Mouse (Mus musculus) testis, postnatal 10 days (tissue): ENCODE data around the gene Lyg1.

ENCODE experiments used
- DNase-seq: peaks from one replicate; pipeline ENCODE4 v3.0.0; 2021; ENCODE audit warnings: low spot score

Lyg1 gene

DNA sequence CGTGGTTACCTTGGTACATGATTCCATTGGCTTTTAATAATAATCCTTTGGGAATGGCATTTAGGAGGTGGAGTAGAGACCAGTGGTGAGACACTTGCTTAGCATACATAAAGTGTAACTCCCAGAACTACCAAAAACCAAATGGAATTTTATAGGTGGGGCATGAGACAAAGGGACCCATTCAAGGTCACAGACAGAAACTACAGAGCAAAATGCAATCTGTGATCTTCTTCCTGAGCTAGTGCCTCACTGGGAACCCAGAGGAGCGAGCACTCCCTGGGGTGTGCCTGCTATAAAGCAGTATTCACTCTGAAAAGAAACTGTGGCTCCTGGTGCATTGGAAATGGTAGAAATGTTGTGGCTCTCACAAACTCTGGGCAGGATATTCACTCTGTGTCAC is 8.7 kb downstream of the Lyg1 start:
- no peak for DNase-seq

DNA sequence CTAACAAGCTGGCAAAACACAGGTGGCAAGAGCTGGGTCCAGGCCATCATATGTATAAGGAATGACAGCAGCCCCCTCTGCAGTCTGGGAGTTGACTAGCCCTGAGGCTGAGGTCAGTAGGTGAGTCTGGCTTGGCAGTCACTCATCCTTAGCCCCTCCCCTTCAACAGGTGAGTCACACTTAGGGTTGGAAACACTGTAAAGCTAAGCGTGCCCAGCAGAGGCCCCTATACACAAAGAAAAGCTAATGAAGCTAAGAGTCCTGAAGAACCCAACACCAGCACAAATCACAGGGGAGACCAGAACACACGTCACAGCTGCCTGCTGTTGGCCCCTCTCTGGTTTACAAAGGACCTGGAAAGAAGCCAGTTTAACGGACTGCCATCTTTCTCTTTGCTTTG is 25.8 kb downstream of the Lyg1 start:
- DNase-seq = peak; percentile 44

DNA sequence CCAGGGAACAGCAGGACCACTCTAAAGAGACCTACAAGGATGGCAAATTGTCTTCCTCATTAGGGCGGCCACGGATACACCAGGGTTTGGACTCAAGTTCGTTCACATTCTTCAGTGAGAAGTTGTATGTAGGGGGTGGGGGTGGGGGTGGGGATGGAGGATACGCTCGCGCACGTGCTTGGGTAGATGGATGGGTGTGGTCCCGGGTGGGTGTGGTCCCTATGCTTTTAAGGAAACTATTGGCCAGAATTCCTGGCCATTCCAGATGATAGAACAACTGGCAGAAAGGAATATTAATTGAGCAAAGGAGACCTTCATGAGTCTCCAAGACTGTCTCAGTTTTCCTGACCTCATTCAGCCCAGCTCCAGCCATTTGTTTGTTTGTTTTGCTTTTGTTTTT is 31.6 kb downstream of the Lyg1 start:
- peak; percentile 12 for DNase-seq

DNA sequence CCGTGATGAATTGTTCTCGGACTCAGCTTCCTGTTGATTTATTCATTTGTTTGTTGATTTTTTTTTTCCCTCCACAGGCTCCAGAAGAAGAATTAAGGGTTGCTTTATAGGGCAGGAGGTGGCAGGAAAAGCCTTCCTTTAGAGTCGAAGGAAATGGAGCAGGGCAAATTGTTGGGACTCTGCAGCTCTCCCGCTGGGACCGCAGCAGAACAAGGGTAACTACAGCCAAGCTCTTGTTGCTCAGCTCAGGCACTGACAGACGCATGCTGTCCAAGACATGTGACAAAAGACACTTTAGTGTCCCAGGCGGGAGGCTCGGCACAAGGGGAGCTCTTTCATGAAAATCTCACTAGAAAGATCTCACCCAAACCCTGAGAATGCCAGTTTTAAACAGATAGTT is 35.0 kb downstream of the Lyg1 start:
- DNase-seq = peak; percentile 27

DNA sequence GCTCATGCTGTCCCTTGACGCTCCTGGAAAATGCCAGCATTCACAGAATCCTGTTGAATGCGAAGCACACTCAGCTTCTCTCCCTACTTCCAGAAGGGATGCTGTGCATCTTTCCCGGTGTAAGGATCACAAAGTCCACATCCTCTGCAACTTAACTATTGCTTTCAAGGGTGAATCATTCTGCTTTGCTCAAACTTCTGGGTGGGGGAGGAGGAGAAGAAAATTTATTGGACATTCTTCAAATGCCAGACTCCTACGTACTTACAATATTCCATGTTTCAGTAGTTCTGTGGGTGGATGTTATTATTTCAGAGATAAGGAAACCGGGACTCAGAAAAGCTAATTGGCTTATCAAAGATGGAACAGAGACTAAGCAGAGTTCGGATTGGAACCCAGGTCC is 39.5 kb downstream of the Lyg1 start:
- DNase-seq = no peak

DNA sequence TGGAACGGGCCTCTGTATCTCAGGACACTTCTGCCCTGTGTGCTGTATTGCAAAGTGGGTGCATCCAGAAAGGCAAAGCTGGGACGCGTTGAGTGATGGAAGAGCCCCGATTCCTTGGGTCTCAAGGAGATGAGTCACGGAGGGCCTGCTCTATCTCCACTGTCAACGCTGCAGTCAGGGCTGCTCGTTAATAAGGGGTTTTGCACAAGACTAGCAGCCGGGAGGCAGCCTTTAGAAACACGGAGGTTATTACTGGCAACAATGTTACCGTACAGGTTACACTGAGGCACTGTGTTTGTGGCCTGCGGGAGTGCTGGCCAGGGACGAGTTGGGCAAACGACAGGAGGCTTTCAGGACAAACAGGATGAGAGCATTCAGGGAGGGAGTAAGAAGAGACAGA is 39.9 kb downstream of the Lyg1 start:
- peak; percentile 49 for DNase-seq

DNA sequence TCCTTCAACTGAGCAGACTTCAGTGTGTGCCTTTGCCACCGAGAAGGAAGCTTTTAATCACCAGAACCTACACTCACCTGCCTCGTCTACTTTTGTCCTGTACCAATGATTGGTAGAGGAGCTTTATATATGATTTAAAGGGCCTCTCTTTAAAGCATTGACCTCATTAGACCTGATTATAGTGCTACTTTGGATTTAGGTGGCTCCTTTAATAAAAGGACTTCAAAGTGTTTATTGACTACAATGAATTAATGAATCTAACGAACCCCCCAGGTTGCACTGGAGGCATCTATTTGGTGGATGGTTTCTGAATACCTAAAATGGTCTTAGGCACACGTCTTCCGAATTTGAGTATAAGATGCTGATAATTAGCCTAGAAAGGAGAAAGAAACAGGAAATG is 41.2 kb downstream of the Lyg1 start, which contains the start of gene Lyg2:
Gene Lyg2, minus strand, starts transcription at position 101 of the 400 bp plus-strand sequence.
- DNase-seq = no peak

DNA sequence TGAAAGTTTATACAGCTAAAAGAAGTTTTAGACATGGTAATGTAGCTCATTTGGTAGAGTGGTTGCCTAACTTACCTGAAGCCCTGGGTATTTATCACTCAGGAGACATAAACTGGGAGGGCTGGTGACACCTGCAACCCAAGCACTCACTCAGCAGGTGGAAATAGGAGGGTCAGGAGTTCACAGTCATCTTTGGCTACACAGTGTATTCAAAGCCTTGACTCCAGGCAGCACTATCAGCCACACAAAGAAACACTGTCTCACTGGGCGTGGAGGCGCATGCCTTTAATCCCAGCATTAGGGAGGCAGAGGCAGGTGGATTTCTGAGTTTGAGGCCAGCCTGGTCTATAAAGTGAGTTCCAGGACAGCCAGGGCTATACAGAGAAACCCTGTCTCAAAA is 44.8 kb downstream of the Lyg1 start:
- no peak for DNase-seq

DNA sequence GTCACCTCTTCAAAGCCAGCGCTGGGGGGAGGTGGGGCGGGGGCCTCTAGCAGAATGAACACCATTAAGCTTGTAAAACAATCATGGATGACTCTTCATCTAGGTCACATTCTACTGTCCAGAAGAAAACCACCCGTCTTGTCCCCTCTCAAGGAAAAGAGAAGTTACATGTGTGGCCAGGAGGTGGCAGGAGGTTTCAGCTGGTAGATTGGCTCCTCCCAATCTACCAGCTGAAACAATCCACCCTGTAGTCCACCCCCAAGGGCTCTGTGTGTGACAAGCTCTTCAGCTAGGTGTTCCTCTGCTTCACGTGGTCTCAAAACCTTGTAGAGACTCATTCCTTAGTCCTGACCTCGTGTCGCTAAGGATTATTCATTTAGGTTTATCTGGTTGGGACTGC is 54.4 kb downstream of the Lyg1 start:
- peak; percentile 62 for DNase-seq

DNA sequence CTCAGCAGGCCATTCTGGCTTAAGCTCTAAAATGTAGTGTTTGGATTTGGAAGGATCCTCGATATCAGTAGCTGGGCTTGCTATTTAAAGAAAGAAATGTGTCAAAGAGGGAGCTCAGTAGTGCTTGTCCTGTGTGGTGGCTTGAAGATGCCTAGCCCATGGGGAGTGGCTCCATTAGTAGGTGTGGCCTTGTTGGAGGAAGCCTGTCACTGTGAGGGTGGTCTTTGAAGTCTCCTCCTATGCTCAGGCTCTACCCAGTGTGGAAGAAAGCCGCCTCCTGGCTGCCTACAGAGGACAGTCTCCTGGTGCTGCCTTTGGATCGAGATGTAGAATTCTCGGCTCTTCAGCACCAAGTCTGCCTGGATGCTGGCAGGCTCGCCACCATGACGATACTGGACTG is 57.3 kb downstream of the Lyg1 start:
- DNase-seq = no peak

DNA sequence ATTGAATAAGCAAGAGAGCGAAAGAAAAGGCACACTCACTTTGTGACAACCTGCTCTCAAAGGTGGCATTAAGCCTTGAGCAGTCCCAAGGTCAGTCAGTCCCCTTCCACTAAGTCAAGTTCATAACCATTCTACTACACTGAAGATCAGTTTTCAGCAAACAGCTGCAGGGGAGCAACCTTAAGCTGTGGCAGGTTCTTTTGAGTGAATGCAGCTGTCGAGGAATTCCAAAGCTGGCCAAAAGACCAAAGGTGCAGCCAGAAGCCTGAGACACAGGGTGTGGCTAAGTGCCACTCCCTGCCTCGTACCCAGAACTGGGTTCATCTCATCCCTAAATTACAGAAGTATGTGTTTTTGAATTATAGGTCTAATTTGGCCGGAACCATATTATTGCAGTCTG is 57.7 kb downstream of the Lyg1 start:
- DNase-seq = no peak
